Mouse (Mus musculus) MEL (cell line): Measurements from ENCODE around the gene Mtr. TPM values are rescaled to one million over a fixed set of nuclear protein-coding genes. Genes with fewer than 3 reads are reported as not detected.
A peak's percentile ranks its signal among the peaks of the same experiment; 100 is the strongest.

Experiments used
- DNase-seq: peaks from one replicate; pipeline ENCODE4 v3.0.0; 2011; ENCODE audit warnings: low read depth, low spot score
- H3K27ac ChIP-seq: 2 replicates; pipeline ENCODE4 v1.5.1; 2012; ENCODE audit warnings: low read depth, mild to moderate bottlenecking, control low read depth, low read length, moderate library complexity; ENCODE audit not compliant: control insufficient read depth
- H3K27me3 ChIP-seq, 2 experiments: fragments of 150-350 bp in 1 of 2; sonication (generic) in 1 of 2; 2 replicates each; pipeline ENCODE4 v1.6.1; 2012; ENCODE audit warnings: low read length in 2 of 2, mild to moderate bottlenecking in 2 of 2, improper control_type of control experiment in 1 of 2, moderate library complexity in 1 of 2; ENCODE audit not compliant: insufficient read depth in 2 of 2, control insufficient read depth in 1 of 2
- H3K36me3 ChIP-seq, 2 experiments: 2 replicates each; pipeline ENCODE4 v1.6.1; 2012 to 2014; ENCODE audit warnings: low read length in 2 of 2, improper control_type of control experiment in 1 of 2, inconsistent platforms in 1 of 2, mild to moderate bottlenecking in 1 of 2; ENCODE audit not compliant: insufficient read depth in 2 of 2, control insufficient read depth in 1 of 2
- H3K4me1 ChIP-seq, 2 experiments: fragments of 150-350 bp in 1 of 2; sonication (generic) in 1 of 2; 2 replicates each; pipeline ENCODE4 v1.6.1; 2012; ENCODE audit warnings: low read length in 2 of 2, improper control_type of control experiment in 1 of 2, mild to moderate bottlenecking in 1 of 2; ENCODE audit not compliant: insufficient read depth in 2 of 2, control insufficient read depth in 1 of 2
- H3K4me3 ChIP-seq, 2 experiments: fragments of 150-350 bp in 1 of 2; sonication (generic) in 1 of 2; 2 replicates each; pipeline ENCODE4 v1.5.1; 2012; ENCODE audit warnings: low read depth in 2 of 2, low read length in 2 of 2, mild to moderate bottlenecking in 2 of 2, moderate library complexity in 2 of 2, control low read depth in 1 of 2, improper control_type of control experiment in 1 of 2; ENCODE audit not compliant: control insufficient read depth in 1 of 2, insufficient read depth in 1 of 2
- H3K79me2 ChIP-seq: 2 replicates; pipeline ENCODE4 v1.6.1; 2012; ENCODE audit warnings: mild to moderate bottlenecking, low read length, moderate library complexity; ENCODE audit not compliant: control insufficient read depth, poor library complexity, insufficient read depth
- H3K9ac ChIP-seq: 2 replicates; pipeline ENCODE4 v1.6.1; 2012; ENCODE audit warnings: low read depth, mild to moderate bottlenecking, control low read depth, low read length, moderate library complexity; ENCODE audit not compliant: control insufficient read depth, poor library complexity, severe bottlenecking
- H3K9me3 ChIP-seq: fragments of 150-350 bp; sonication (generic); replicated peaks from 2 replicates; pipeline ENCODE4 v1.6.1; 2012; ENCODE audit warnings: mild to moderate bottlenecking, low read length, improper control_type of control experiment, moderate library complexity; ENCODE audit not compliant: insufficient read depth
- CTCF ChIP-seq, 3 experiments: IDR thresholded peaks in 2 of 3; conservative IDR thresholded peaks in 1 of 3; 2 replicates each; pipeline ENCODE4 v1.5.1; 2011 to 2012; ENCODE audit warnings: low read length in 3 of 3, low read depth in 2 of 3, mild to moderate bottlenecking in 2 of 3, improper control_type of control experiment in 1 of 3, inconsistent platforms in 1 of 3, mixed read lengths in 1 of 3, moderate library complexity in 1 of 3; ENCODE audit not compliant: control insufficient read depth in 1 of 3, insufficient read depth in 1 of 3, poor library complexity in 1 of 3, severe bottlenecking in 1 of 3
- E2F4 ChIP-seq: IDR thresholded peaks from 2 replicates; pipeline ENCODE4 v1.6.1; 2011; ENCODE audit warnings: low read depth, low read length, improper control_type of control experiment, borderline replicate concordance
- ELF1 ChIP-seq: IDR thresholded peaks from 2 replicates; pipeline ENCODE4 v1.6.1; 2014; ENCODE audit warnings: low read depth, mild to moderate bottlenecking, inconsistent platforms, low read length, improper control_type of control experiment, moderate library complexity
- ETS1 ChIP-seq: IDR thresholded peaks from 2 replicates; pipeline ENCODE4 v1.6.1; 2012; ENCODE audit warnings: low read depth, mild to moderate bottlenecking, inconsistent platforms, low read length, improper control_type of control experiment, moderate library complexity
- GABPA ChIP-seq: IDR thresholded peaks from 2 replicates; pipeline ENCODE4 v1.6.1; 2012; ENCODE audit warnings: low read depth, mild to moderate bottlenecking, inconsistent platforms, low read length, improper control_type of control experiment, moderate library complexity
- GATA1 ChIP-seq: IDR thresholded peaks from 2 replicates; pipeline ENCODE4 v1.6.1; 2011; ENCODE audit warnings: low read depth, low read length, improper control_type of control experiment
- HCFC1 ChIP-seq: IDR thresholded peaks from 2 replicates; pipeline ENCODE4 v1.6.1; 2012; ENCODE audit warnings: low read depth, mild to moderate bottlenecking, inconsistent platforms, low read length, improper control_type of control experiment, moderate library complexity
- MAFK ChIP-seq: IDR thresholded peaks from 2 replicates; pipeline ENCODE4 v1.6.1; 2011; ENCODE audit warnings: low read depth, mild to moderate bottlenecking, low read length, improper control_type of control experiment, borderline replicate concordance
- MAX ChIP-seq: IDR thresholded peaks from 2 replicates; pipeline ENCODE4 v1.6.1; 2011; ENCODE audit warnings: low read length, improper control_type of control experiment
- NELFE ChIP-seq: IDR thresholded peaks from 2 replicates; pipeline ENCODE4 v1.6.1; 2011; ENCODE audit warnings: low read depth, low read length, improper control_type of control experiment
- NRF1 ChIP-seq: IDR thresholded peaks from 2 replicates; pipeline ENCODE4 v1.6.1; 2014; ENCODE audit warnings: low read depth, mild to moderate bottlenecking, inconsistent platforms, low read length, improper control_type of control experiment, moderate library complexity; ENCODE audit not compliant: poor library complexity, insufficient read depth, severe bottlenecking
- POLR2AphosphoS5 ChIP-seq: IDR thresholded peaks from 2 replicates; pipeline ENCODE4 v1.6.1; 2012; ENCODE audit warnings: low read depth, borderline replicate concordance, mild to moderate bottlenecking, inconsistent platforms, low read length, moderate library complexity, mixed read lengths
- RAD21 ChIP-seq: IDR thresholded peaks from 2 replicates; pipeline ENCODE4 v1.6.1; 2011; ENCODE audit warnings: mild to moderate bottlenecking, low read depth, low read length, improper control_type of control experiment
- RCOR1 ChIP-seq: IDR thresholded peaks from 2 replicates; pipeline ENCODE4 v1.6.1; 2012; ENCODE audit warnings: low read depth, mild to moderate bottlenecking, inconsistent platforms, low read length, improper control_type of control experiment
- SMC3 ChIP-seq: IDR thresholded peaks from 2 replicates; pipeline ENCODE4 v1.6.1; 2011; ENCODE audit warnings: low read depth, low read length, improper control_type of control experiment
- TBP ChIP-seq: IDR thresholded peaks from 2 replicates; pipeline ENCODE4 v1.8.0; 2011; ENCODE audit warnings: low read depth, low read length, improper control_type of control experiment
- UBTF ChIP-seq: IDR thresholded peaks from 2 replicates; pipeline ENCODE4 v1.6.1; 2012; ENCODE audit warnings: low read depth, mild to moderate bottlenecking, inconsistent platforms, low read length, improper control_type of control experiment, moderate library complexity, borderline replicate concordance; ENCODE audit not compliant: insufficient read depth
- ZC3H11A ChIP-seq: IDR thresholded peaks from 2 replicates; pipeline ENCODE4 v1.6.1; 2012; ENCODE audit warnings: low read depth, mild to moderate bottlenecking, inconsistent platforms, low read length, improper control_type of control experiment
- polyA plus RNA-seq, 2 experiments: library from polyadenylated mRNA; stranded (reverse) in 1 of 2; unstranded in 1 of 2; fragments of >175 nt in 1 of 2; fragments of >200 nt in 1 of 2; gene quantifications; 2 replicates each; pipeline versions ENCODE4 v1.2.1 to v1.2.4; 2012; ENCODE audit warnings: low replicate concordance in 2 of 2, low read depth in 1 of 2; ENCODE audit not compliant: insufficient read length in 2 of 2, insufficient read depth in 1 of 2, missing spikeins in 1 of 2
- total RNA-seq: library from RNA; depleted of rRNA; stranded (reverse); fragments of 300-350 nt; gene quantifications from 2 replicates; pipeline ENCODE4 v1.2.3, GENCODE M21; 2012

The Mtr gene
- total and polyA plus RNA-seq, 3 experiments: 25.5 to 53.0 (median 32.2) TPM

DNA sequence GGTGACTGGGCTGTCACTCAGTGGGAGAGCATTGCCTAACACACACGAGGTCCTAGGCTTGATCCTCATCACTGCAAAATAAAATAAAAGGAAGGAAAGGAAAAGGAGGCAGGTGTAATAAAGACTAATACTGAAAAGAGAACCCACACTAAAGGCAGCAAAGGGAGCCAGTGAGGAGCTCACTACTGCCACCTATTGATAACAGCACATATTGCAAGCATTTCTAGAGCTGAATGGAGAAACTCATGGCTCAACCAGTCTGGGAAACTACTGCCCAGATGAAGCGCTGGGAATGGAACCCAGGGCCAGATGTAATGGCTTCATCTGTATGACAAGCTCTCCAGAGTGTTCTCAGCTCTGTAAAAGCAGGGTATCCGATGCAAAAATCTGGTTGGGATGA lies 15.0 kb upstream of the Mtr start:
- Histone ChIP-seq H3K4me1 (0 out of 4 replicates have a peak, but pooled peaks cover 0 to 8% of the 10 kb centered on the region in 2 experiments), H3K27ac (no peak overlapping the region), H3K79me2 (no peaks in the 10 kb centered on the region), H3K27me3 (no peaks in the 10 kb centered on the region), H3K36me3 (no peaks in the 10 kb centered on the region), H3K4me3 (no peak overlapping the region), H3K9me3 (no peaks in the 10 kb centered on the region), H3K9ac (no peak overlapping the region)
- DNase-seq: peak; percentile 74
- peak; percentile 50 to 90 (median 84) for TF ChIP-seq CTCF (IDR thresholded peaks at IDR 0.05 in 2 of 3, conservative IDR thresholded peaks at IDR 0.05 in 1 of 3; ENCODE audit: control insufficient read depth in 1 of 3, insufficient read depth in 1 of 3, low read depth in 2 of 3, low read length in 3 of 3, poor library complexity in 1 of 3, severe bottlenecking in 1 of 3)
- 0 out of 2 replicates have a peak, but pooled peaks have one; percentile 18 for TF ChIP-seq TBP
- TF ChIP-seq RAD21: peak; percentile 73
- no peak for TF ChIP-seq GABPA
- peak; percentile 71 for TF ChIP-seq SMC3
- peak; percentile 60 for TF ChIP-seq ZC3H11A
- TF ChIP-seq NRF1: no peak

DNA sequence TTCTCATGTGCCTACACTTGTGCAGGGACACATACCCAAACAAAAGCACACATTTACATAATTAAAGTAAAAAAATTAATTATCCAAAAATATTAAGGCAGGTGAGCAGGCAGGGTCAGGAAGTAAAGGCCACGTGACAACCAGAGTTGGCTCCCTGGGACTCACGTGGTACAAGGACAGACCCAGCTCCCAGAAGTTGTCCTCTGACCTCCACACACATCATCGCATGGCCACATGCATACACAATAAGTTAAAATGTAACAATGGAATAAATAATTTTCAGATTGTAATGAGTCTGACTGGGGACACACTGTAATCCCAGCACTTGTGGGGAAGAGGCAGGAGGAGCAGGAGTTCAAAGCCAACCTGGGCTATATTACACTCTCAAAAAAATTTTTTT lies 10.1 kb upstream of the Mtr start:
- no peaks in the 10 kb centered on the region for H3K27me3 ChIP-seq
- 0 out of 4 replicates have a peak, but pooled peaks cover 0 to 4% of the 10 kb centered on the region in 2 experiments for H3K4me1 ChIP-seq
- H3K4me3 ChIP-seq: no peak overlapping the region
- TF ChIP-seq NELFE (no peak), POLR2AphosphoS5 (no peak), NRF1 (no peak), RCOR1 (no peak), MAX (no peak), UBTF (no peak), ETS1 (no peak), GABPA (no peak), ELF1 (no peak), HCFC1 (no peak), GATA1 (no peak), TBP (no peak)
- H3K36me3 ChIP-seq: no peaks in the 10 kb centered on the region
- DNase-seq: no peak
- H3K79me2 ChIP-seq: no peaks in the 10 kb centered on the region
- no peak overlapping the region for H3K9ac ChIP-seq
- no peaks in the 10 kb centered on the region for H3K9me3 ChIP-seq
- H3K27ac ChIP-seq: no peak overlapping the region

DNA sequence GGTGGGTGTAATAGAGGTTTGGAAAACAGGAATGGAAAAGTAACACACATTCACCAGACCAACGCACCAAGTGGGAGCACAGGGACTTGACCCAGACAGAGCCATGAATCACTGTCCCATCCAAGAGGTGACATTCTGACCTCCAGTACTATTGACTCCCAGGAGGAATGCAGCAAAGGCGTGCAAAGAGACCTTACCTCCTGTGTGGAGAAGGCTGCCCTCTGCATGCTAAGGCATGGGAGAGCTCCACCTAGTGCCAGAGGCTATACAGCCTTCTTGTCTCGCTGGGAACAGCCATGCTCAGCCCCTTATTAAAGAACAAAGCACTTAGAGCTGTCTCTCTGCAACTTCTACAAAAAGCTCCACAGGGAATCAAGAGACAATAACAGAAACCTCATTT lies 9.2 kb upstream of the Mtr start:
- Histone ChIP-seq H3K9ac (no peak overlapping the region), H3K4me1 (no peaks in the 10 kb centered on the region), H3K4me3 (no peak overlapping the region), H3K79me2 (no peaks in the 10 kb centered on the region), H3K36me3 (no peaks in the 10 kb centered on the region), H3K27me3 (no peaks in the 10 kb centered on the region), H3K9me3 (no peaks in the 10 kb centered on the region), H3K27ac (no peak overlapping the region)
- TF ChIP-seq MAFK (no peak), E2F4 (no peak), CTCF (IDR thresholded peaks at IDR 0.05 in 2 of 3, conservative IDR thresholded peaks at IDR 0.05 in 1 of 3; ENCODE audit: control insufficient read depth in 1 of 3, insufficient read depth in 1 of 3, low read depth in 2 of 3, low read length in 3 of 3, poor library complexity in 1 of 3, severe bottlenecking in 1 of 3) (peak in 1 of 3 experiments; percentile 27; a peak in 1 of 6 replicates)
- DNase-seq: no peak
